In the genomic region with DNA sequence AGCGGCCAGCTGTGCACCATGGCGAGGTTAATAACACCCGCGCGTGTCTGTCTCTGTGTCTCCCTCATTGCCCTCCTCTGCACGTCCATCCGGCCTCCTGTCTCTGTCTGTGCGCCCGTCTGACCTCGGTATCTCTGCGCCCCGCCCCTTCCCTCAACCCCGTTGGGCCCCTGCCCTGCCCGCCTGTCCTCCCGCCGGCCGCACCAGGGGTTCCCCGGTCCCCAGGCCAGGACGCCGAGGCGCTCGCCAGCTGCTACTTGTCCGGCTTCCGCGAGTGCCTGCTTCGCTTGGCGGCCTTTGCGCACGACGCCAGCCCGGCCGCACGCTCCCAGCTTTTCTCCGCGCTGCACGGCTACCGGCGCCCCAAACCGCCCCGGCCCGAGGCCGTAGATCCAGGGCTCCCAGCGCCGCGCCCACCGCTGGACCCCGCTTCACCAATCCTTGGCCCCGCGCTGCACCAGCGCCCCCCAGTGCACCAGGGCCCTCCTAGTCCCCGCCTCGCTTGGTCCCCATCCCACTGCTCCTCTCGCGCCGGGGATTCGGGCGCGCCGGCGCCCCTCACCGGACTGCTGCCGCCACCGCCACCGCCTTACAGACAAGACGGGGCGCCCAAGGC, we compare ENCODE assay signal across 8 mouse cellular contexts. TPM values are rescaled to one million over a fixed set of nuclear protein-coding genes. Genes with fewer than 3 reads are reported as not detected.
DNase-seq lines count a peak whose midpoint lies in the region; ATAC-seq lines count a peak whose summit lies in the region.

A gene (minus strand): TSS at position 254 of the 616 bp plus-strand sequence.

- peak within 1 kb of the TSS; percentile 88 for H3K4me2 ChIP-seq in embryonic facial prominence, embryonic 12.5 days (replicated peaks)
- peak within 1 kb of the TSS; percentile 94 for H3K4me2 ChIP-seq in kidney, embryonic 15.5 days
- peak within 1 kb of the TSS; percentile 99 for H3K4me2 ChIP-seq in liver, embryonic 11.5 days
- peak within 1 kb of the TSS; percentile 94 for H3K4me2 ChIP-seq in stomach, embryonic 14.5 days (replicated peaks; ENCODE audit: low read depth, low read length)

- no peaks in the 10 kb centered on the region for H3K27me3 ChIP-seq in embryonic facial prominence, embryonic 12.5 days
- peaks cover 7% of the 10 kb centered on the region; the same call in 1 of the 2 replicates for H3K27me3 ChIP-seq in kidney, embryonic 15.5 days
- H3K27me3 ChIP-seq in liver, embryonic 11.5 days (replicated peaks; ENCODE audit: control insufficient read depth, insufficient read depth, low read length), result peaks cover 7% of the 10 kb centered on the region
- no peaks in the 10 kb centered on the region for H3K27me3 ChIP-seq in stomach, embryonic 14.5 days (ENCODE audit: control insufficient read depth, insufficient read depth, low read length)

- ATAC-seq in embryonic facial prominence, embryonic 12.5 days (ENCODE audit: insufficient number of reproducible peaks, insufficient read depth, low FRiP score, low TSS enrichment), result peak; percentile 81
- peak; percentile 66 for ATAC-seq in kidney, embryonic 15.5 days (replicated peaks; ENCODE audit: low FRiP score)
- ATAC-seq in liver, embryonic 11.5 days (replicated peaks; ENCODE audit: low FRiP score), result peak; percentile 39
- peak; percentile 70 for ATAC-seq in stomach, embryonic 14.5 days (ENCODE audit: insufficient number of reproducible peaks, insufficient read depth, low FRiP score, low read depth)

- no peaks in the 10 kb centered on the region for H3K9me3 ChIP-seq in embryonic facial prominence, embryonic 12.5 days
- no peaks in the 10 kb centered on the region for H3K9me3 ChIP-seq in kidney, embryonic 15.5 days (replicated peaks)
- H3K9me3 ChIP-seq in liver, embryonic 11.5 days (ENCODE audit: control insufficient read depth, low read length), result no peaks in the 10 kb centered on the region
- no peaks in the 10 kb centered on the region for H3K9me3 ChIP-seq in stomach, embryonic 14.5 days (ENCODE audit: control insufficient read depth, low read depth, low read length)

- DNase-seq in left cerebral cortex, adult 18-20 months (ENCODE audit: low spot score in 2 of 2), result peak; percentile 80 to 86
- no peak for DNase-seq in left cerebral cortex, adult 11 months (ENCODE audit: low spot score)
- peak; percentile 91 to 93 for DNase-seq in heart, adult 9 months (ENCODE audit: low spot score in 2 of 2)
- peak; percentile 91 for DNase-seq in liver, embryonic 11.5 days (ENCODE audit: low spot score)
- peak; percentile 68 for DNase-seq in naive thymus-derived CD4-positive, alpha-beta T cell, adult 2 months (ENCODE audit: low read depth)

- peak within 1 kb of the TSS; percentile 77 for H3K4me3 ChIP-seq in embryonic facial prominence, embryonic 12.5 days
- H3K4me3 ChIP-seq in kidney, embryonic 15.5 days (replicated peaks), result peak within 1 kb of the TSS; percentile 83
- H3K4me3 ChIP-seq in liver, embryonic 11.5 days (ENCODE audit: low read depth, low read length), result peak within 1 kb of the TSS; percentile 80
- peak within 1 kb of the TSS; percentile 70 for H3K4me3 ChIP-seq in stomach, embryonic 14.5 days (ENCODE audit: low read depth, low read length)

- peak within 1 kb of the TSS; percentile 82 for H3K27ac ChIP-seq in embryonic facial prominence, embryonic 12.5 days
- peak within 1 kb of the TSS; percentile 92 for H3K27ac ChIP-seq in kidney, embryonic 15.5 days
- peak within 1 kb of the TSS; percentile 23 for H3K27ac ChIP-seq in liver, embryonic 11.5 days (ENCODE audit: low read depth, low read length)
- peak within 1 kb of the TSS; percentile 87 for H3K27ac ChIP-seq in stomach, embryonic 14.5 days (ENCODE audit: low read length)

- H3K4me1 ChIP-seq in embryonic facial prominence, embryonic 12.5 days, result peaks cover 36% of the 10 kb centered on the region
- H3K4me1 ChIP-seq in kidney, embryonic 15.5 days, result peaks cover 57% of the 10 kb centered on the region
- H3K4me1 ChIP-seq in liver, embryonic 11.5 days (replicated peaks; ENCODE audit: control insufficient read depth, insufficient read depth, low read length), result peaks cover 40% of the 10 kb centered on the region
- peaks cover 17% of the 10 kb centered on the region for H3K4me1 ChIP-seq in stomach, embryonic 14.5 days (ENCODE audit: control insufficient read depth, insufficient read depth, low read length)

- WGBS in embryonic facial prominence, embryonic 12.5 days, result under 1% methylated on average over 62 of the region's 66 CpGs
- WGBS in kidney, embryonic 15.5 days, result under 1% methylated on average over 65 of the region's 66 CpGs
- WGBS in liver, embryonic 11.5 days, result under 1% methylated on average over 64 of the region's 66 CpGs
- WGBS in stomach, embryonic 14.5 days, result under 1% methylated on average over 65 of the region's 66 CpGs

- peak within 1 kb of the TSS; percentile 72 for H3K9ac ChIP-seq in embryonic facial prominence, embryonic 12.5 days
- peak within 1 kb of the TSS; percentile 73 for H3K9ac ChIP-seq in kidney, embryonic 15.5 days
- peak within 1 kb of the TSS; percentile 66 for H3K9ac ChIP-seq in liver, embryonic 11.5 days (ENCODE audit: low read depth, low read length)
- peak within 1 kb of the TSS; percentile 60 for H3K9ac ChIP-seq in stomach, embryonic 14.5 days (replicated peaks; ENCODE audit: low read depth, low read length)

- no peaks in the 10 kb centered on the region for H3K36me3 ChIP-seq in embryonic facial prominence, embryonic 12.5 days
- no peaks in the 10 kb centered on the region for H3K36me3 ChIP-seq in kidney, embryonic 15.5 days
- no peaks in the 10 kb centered on the region for H3K36me3 ChIP-seq in liver, embryonic 11.5 days (ENCODE audit: control insufficient read depth, insufficient read depth, low read length)
- no peaks in the 10 kb centered on the region for H3K36me3 ChIP-seq in stomach, embryonic 14.5 days (ENCODE audit: control insufficient read depth, insufficient read depth, low read length)

RNA-seq across cellular contexts. Expression of the gene that starts here (rescaled TPM):
- under 1 TPM; 0.53 to 0.98 TPM for total RNA-seq in left cerebral cortex, adult 18-20 months (2021)
- polyA plus RNA-seq in embryonic facial prominence, embryonic 12.5 days (2016; fragmentation: Nextera tagmentation; extraction: Ambion mirVana), result 0.14 and 0.40 TPM in 2 replicates
- polyA plus RNA-seq in kidney, embryonic 15.5 days (2015; fragmentation: Nextera tagmentation; extraction: Ambion mirVana), result 0.27 and 0.51 TPM in 2 replicates
- polyA plus RNA-seq in liver, embryonic 11.5 days (2014; fragmentation: Nextera tagmentation; extraction: Ambion mirVana), result 0.10 and 0.22 TPM in 2 replicates
- 0.29 and 0.36 TPM in 2 replicates for polyA plus RNA-seq in stomach, embryonic 14.5 days (2014; fragmentation: Nextera tagmentation; extraction: Ambion mirVana)

Comparison
In these comparisons a context has a peak if more than half of its experiments do, and no peak if none do; other contexts are left out.
1. Peak in DNase-seq in left cerebral cortex, adult 18-20 months; RNA of the gene not detected or under 1 TPM.
2. Peak in ATAC-seq, H3K4me3 ChIP-seq, H3K27ac ChIP-seq, H3K9ac ChIP-seq and H3K4me2 ChIP-seq in embryonic facial prominence, embryonic 12.5 days; RNA of the gene not detected or under 1 TPM.
3. Peak in ATAC-seq, H3K4me3 ChIP-seq, H3K27ac ChIP-seq, H3K9ac ChIP-seq and H3K4me2 ChIP-seq in kidney, embryonic 15.5 days; RNA of the gene not detected or under 1 TPM.
4. Peak in DNase-seq, ATAC-seq, H3K4me3 ChIP-seq, H3K27ac ChIP-seq, H3K9ac ChIP-seq and H3K4me2 ChIP-seq in liver, embryonic 11.5 days; RNA of the gene not detected or under 1 TPM.
5. Peak in ATAC-seq, H3K4me3 ChIP-seq, H3K27ac ChIP-seq, H3K9ac ChIP-seq and H3K4me2 ChIP-seq in stomach, embryonic 14.5 days; RNA of the gene not detected or under 1 TPM.
6. H3K27ac ChIP-seq: peak in every context shown above with its lines; median percentile 92 in kidney, embryonic 15.5 days; 87 in stomach, embryonic 14.5 days; 82 in embryonic facial prominence, embryonic 12.5 days; 23 in liver, embryonic 11.5 days.